Mouse (Mus musculus): Measurements from ENCODE around the gene Larp7. TPM values are rescaled to one million over a fixed set of nuclear protein-coding genes. Genes with fewer than 3 reads are reported as not detected.

Gene Larp7
- polyA plus RNA-seq, 1 experiment from 2014 or later, result 53.3 TPM

DNA sequence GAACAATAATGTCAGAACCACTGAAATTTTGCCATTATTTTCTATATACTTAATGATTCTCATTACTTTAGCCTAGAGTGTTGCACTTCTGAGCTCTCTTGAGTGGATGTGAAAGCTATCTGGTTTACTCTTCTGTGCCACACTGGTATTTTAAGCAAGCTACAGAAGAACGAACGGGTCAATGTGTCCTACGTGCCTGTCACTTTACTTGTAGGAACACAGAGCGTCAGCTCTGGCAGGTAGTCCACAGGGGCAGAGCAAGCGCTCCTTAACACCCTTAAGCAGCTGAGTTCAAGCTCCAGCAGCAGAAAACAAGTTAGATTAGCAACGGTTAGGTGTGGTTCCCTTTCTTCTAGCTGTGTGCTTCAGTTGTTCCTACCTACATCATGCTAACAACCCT, 14.0 kb downstream of the Larp7 start:
- ATAC-seq, result no peak
- no peaks in the 10 kb centered on the region for H3K27me3 ChIP-seq (replicated peaks)
- 74% methylated on average over 6 of the region's 6 CpGs for WGBS

GRCm38 (mm10) chr3:127530293-127530692, 22.9 kb downstream of the Larp7 start:
- peak; percentile 70 for ATAC-seq
- WGBS, result 18% methylated on average over 4 of the region's 4 CpGs
- Histone ChIP-seq H3K4me3 (replicated peaks) (no peak overlapping the region), H3K27me3 (replicated peaks) (no peaks in the 10 kb centered on the region), H3K4me2 (replicated peaks) (no peak overlapping the region), H3K9me3 (no peaks in the 10 kb centered on the region), H3K36me3 (no peaks in the 10 kb centered on the region), H3K27ac (no peak overlapping the region), H3K9ac (no peak overlapping the region), H3K4me1 (replicated peaks) (no peaks in the 10 kb centered on the region)

More for the DNA sequence above, 14.0 kb downstream of the Larp7 start:
- no peak overlapping the region for H3K4me2 ChIP-seq (replicated peaks)
- H3K36me3 ChIP-seq, result 0 out of 2 replicates have a peak, but pooled peaks cover 5% of the 10 kb centered on the region
- no peak overlapping the region for H3K4me3 ChIP-seq (replicated peaks)
- H3K4me1 ChIP-seq (replicated peaks), result no peaks in the 10 kb centered on the region
- H3K9ac ChIP-seq, result no peak overlapping the region
- no peak overlapping the region for H3K27ac ChIP-seq
- H3K9me3 ChIP-seq, result no peaks in the 10 kb centered on the region

GRCm38 (mm10) chr3:127529824-127530223, 23.3 kb downstream of the Larp7 start:
- WGBS, result 82% methylated on average over 4 of the region's 4 CpGs
- Histone ChIP-seq H3K9me3 (no peaks in the 10 kb centered on the region), H3K4me3 (replicated peaks) (no peak overlapping the region), H3K27me3 (replicated peaks) (no peaks in the 10 kb centered on the region), H3K27ac (no peak overlapping the region), H3K9ac (no peak overlapping the region), H3K36me3 (no peaks in the 10 kb centered on the region), H3K4me1 (replicated peaks) (no peaks in the 10 kb centered on the region), H3K4me2 (replicated peaks) (no peak overlapping the region)
- no peak for ATAC-seq

DNA sequence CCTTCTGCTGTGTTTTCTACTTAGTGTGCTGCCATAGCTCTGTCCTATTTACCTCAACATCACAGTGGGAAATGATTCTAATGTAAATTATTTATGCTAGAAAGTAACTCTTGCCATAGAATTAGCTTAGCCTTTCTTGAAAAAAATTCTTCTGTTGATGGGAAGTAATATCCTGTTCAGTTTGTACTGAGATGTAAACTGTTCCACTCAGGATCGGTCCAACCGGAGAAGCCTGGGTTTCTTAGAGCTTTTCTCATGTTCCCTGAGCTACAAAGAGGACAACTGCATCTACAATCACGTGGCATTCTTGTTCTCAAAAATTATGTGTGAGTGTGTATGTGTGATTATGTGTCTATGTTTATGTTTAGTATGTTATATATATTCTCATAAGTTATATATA, 23.9 kb downstream of the Larp7 start:
- Histone ChIP-seq H3K9ac (no peak overlapping the region), H3K4me3 (replicated peaks) (no peak overlapping the region), H3K27ac (no peak overlapping the region), H3K27me3 (replicated peaks) (no peaks in the 10 kb centered on the region), H3K36me3 (no peaks in the 10 kb centered on the region), H3K4me1 (replicated peaks) (no peaks in the 10 kb centered on the region), H3K9me3 (no peaks in the 10 kb centered on the region), H3K4me2 (replicated peaks) (no peak overlapping the region)
- ATAC-seq, result no peak
- WGBS, result 58% methylated on average over 3 of the region's 3 CpGs

DNA sequence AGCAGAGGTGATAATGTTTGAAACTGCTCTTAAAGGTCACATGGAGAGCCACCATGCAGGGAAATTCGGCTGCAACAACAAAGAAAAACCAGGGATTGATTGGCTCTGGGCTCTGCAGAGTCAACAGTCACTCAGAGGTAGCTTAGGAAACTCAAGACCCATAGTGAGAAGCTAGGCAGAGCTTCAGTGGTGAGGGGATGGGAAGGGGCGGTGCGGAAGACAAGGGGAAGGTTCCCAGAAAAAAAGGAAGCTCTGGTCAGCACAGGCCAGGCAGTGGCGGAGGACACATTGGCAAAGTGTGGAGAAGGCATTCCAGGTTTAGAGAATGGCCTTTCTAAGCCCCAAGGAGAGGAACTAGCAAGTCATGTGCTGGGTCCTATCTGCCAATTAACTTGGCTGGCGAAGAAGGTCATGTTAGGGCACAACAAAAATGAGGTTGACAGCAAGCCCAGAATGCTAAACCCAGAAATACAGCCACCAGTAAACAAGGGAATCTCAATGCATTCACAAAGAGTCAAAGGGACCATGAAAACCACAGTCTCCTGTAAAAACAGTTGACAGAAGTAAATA, 25.6 kb downstream of the Larp7 start:
- Histone ChIP-seq H3K27ac (no peak overlapping the region), H3K4me3 (replicated peaks) (no peak overlapping the region), H3K9me3 (no peaks in the 10 kb centered on the region), H3K4me1 (replicated peaks) (no peaks in the 10 kb centered on the region), H3K4me2 (replicated peaks) (no peak overlapping the region), H3K9ac (no peak overlapping the region), H3K36me3 (no peaks in the 10 kb centered on the region), H3K27me3 (replicated peaks) (no peaks in the 10 kb centered on the region)
- ATAC-seq, result no peak
- WGBS, result 75% methylated on average over 5 of the region's 5 CpGs

GRCm38 (mm10) chr3:127525188-127525819, 27.8 kb downstream of the Larp7 start:
- H3K4me2 ChIP-seq (replicated peaks), result no peak overlapping the region
- H3K4me1 ChIP-seq (replicated peaks), result no peaks in the 10 kb centered on the region
- no peaks in the 10 kb centered on the region for H3K36me3 ChIP-seq
- no peak overlapping the region for H3K27ac ChIP-seq
- WGBS, result 67% methylated on average over 8 of the region's 8 CpGs
- no peak overlapping the region for H3K4me3 ChIP-seq (replicated peaks)
- ATAC-seq, result no peak
- no peaks in the 10 kb centered on the region for H3K9me3 ChIP-seq
- no peaks in the 10 kb centered on the region for H3K27me3 ChIP-seq (replicated peaks)
- H3K9ac ChIP-seq, result no peak overlapping the region

DNA sequence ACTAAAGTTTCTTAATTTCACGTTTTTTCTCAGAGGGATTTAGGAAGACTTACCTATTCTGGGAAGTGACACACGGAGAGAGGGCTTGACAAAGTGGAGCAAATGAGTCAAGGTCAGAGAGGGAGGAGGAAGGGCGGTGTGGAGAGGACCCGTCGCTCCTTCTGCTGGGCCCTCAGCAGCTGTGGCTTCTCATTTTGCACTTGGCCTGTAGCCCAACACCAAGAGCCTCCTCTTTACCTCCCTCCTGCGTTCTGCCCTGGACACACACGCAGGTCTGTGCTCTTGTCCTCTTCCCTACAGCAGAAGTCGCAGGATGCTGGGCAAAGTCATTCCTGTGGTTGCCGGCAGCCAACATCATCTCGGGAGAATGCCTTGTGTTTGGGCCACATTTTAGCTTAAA, 32.0 kb downstream of the Larp7 start:
- ATAC-seq, result 0 out of 2 replicates have a peak, but pooled peaks have one; percentile 56
- H3K4me2 ChIP-seq (replicated peaks), result no peak overlapping the region
- H3K9me3 ChIP-seq, result no peaks in the 10 kb centered on the region
- no peaks in the 10 kb centered on the region for H3K4me1 ChIP-seq (replicated peaks)
- H3K27me3 ChIP-seq (replicated peaks), result no peaks in the 10 kb centered on the region
- H3K36me3 ChIP-seq, result no peaks in the 10 kb centered on the region
- no peak overlapping the region for H3K27ac ChIP-seq
- H3K9ac ChIP-seq, result no peak overlapping the region
- 52% methylated on average over 10 of the region's 10 CpGs for WGBS
- H3K4me3 ChIP-seq (replicated peaks), result no peak overlapping the region

DNA sequence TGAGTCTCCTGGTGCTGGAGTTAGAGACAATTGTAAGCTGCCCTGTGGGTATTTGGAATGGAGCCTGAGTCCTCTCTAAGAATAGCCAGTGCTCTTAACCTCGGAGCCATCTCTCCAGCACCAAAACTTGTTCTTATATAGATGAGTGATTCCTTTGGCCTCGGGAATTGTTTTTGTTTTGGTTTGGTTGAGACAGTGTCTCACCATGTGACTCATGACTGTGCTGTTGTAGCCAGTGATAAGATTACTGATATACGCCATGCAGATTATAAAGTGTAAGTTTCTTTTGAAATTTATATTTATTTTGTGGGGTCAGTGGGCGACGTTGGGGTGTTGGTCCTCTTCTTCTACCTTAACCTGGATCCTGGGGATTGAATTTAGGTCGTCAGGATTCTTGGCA, 32.8 kb downstream of the Larp7 start:
- ATAC-seq, result no peak
- WGBS, result 82% methylated on average over 6 of the region's 6 CpGs
- Histone ChIP-seq H3K27ac (no peak overlapping the region), H3K4me3 (replicated peaks) (no peak overlapping the region), H3K36me3 (no peaks in the 10 kb centered on the region), H3K27me3 (replicated peaks) (no peaks in the 10 kb centered on the region), H3K9ac (no peak overlapping the region), H3K9me3 (no peaks in the 10 kb centered on the region), H3K4me2 (replicated peaks) (no peak overlapping the region), H3K4me1 (replicated peaks) (no peaks in the 10 kb centered on the region)

GRCm38 (mm10) chr3:127515251-127515650, 37.9 kb downstream of the Larp7 start:
- Histone ChIP-seq H3K36me3 (no peaks in the 10 kb centered on the region), H3K4me1 (replicated peaks) (no peaks in the 10 kb centered on the region), H3K27me3 (replicated peaks) (no peaks in the 10 kb centered on the region), H3K9ac (no peak overlapping the region), H3K4me2 (replicated peaks) (no peak overlapping the region), H3K4me3 (replicated peaks) (no peak overlapping the region), H3K27ac (no peak overlapping the region), H3K9me3 (no peaks in the 10 kb centered on the region)
- 90% methylated on average over 1 of the region's 1 CpGs for WGBS
- no peak for ATAC-seq

GRCm38 (mm10) chr3:127513699-127514098, 39.5 kb downstream of the Larp7 start:
- Histone ChIP-seq H3K27ac (no peak overlapping the region), H3K4me3 (replicated peaks) (no peak overlapping the region), H3K4me2 (replicated peaks) (no peak overlapping the region), H3K27me3 (replicated peaks) (no peaks in the 10 kb centered on the region), H3K9ac (no peak overlapping the region), H3K36me3 (no peaks in the 10 kb centered on the region), H3K9me3 (no peaks in the 10 kb centered on the region), H3K4me1 (replicated peaks) (no peaks in the 10 kb centered on the region)
- WGBS, result 65% methylated on average over 2 of the region's 2 CpGs
- ATAC-seq, result no peak

- Histone ChIP-seq H3K27ac (no peak overlapping the region), H3K4me1 (replicated peaks) (no peaks in the 10 kb centered on the region), H3K27me3 (replicated peaks) (no peaks in the 10 kb centered on the region), H3K9ac (no peak overlapping the region), H3K36me3 (no peaks in the 10 kb centered on the region), H3K4me2 (replicated peaks) (no peak overlapping the region), H3K4me3 (replicated peaks) (no peak overlapping the region), H3K9me3 (no peaks in the 10 kb centered on the region)
- ATAC-seq, result no peak
- 77% methylated on average over 15 of the region's 15 CpGs for WGBS
Measured at GRCm38 (mm10) chr3:127512794-127513335, 40.3 kb downstream of the Larp7 start.

DNA sequence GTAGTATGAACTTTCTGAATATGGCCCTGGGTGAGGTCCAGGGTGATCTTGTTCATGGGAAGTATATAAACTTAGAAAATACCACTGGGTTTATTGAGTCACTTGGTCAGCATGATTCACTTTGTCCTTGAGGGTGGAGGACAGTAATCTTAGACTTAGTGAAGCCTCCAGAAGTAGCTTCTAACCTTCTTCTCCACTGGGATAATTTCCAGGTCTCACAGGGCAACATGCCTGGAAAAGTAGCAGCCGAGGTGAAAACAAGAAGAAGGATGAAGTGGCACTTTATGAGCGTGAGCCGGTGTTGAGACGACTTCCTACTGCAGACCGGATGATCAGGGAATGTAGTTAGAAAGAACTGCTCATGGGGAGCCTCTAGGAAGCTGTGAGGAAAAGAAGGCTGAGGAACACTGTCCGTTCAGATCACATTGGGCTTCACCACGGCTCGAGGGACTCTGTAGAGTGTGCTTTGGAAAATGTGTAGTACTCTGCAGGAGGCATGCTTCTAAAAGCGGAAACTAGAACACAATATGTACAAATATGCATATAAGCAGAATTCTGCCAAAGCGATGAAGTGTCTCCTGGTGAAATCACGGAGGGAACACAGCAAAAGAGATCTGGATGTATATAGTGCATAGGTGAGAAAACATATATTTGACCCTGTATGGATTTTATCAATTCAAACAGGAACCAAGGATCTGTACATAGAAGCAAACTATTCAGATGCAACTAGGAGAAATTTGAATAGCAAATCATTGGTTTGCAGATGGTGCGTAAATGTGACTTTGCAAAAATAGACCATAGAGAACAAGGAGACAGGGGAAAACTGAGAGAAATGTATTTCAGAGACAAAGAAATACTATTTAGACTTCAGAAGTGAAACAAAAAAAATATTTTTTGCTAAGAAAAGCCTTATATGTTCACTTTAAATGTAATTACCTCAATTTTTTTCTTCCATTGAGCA, 41.1 kb downstream of the Larp7 start:
- H3K27ac ChIP-seq, result no peak overlapping the region
- H3K4me2 ChIP-seq (replicated peaks), result no peak overlapping the region
- no peak for ATAC-seq
- no peak overlapping the region for H3K4me3 ChIP-seq (replicated peaks)
- 80% methylated on average over 12 of the region's 12 CpGs for WGBS
- H3K9ac ChIP-seq, result no peak overlapping the region
- H3K36me3 ChIP-seq, result no peaks in the 10 kb centered on the region
- H3K9me3 ChIP-seq, result no peaks in the 10 kb centered on the region
- H3K4me1 ChIP-seq (replicated peaks), result no peaks in the 10 kb centered on the region
- no peaks in the 10 kb centered on the region for H3K27me3 ChIP-seq (replicated peaks)

Measured in intestine, embryonic 15.5 days (tissue).